Mouse (Mus musculus) hindbrain, embryonic 16.5 days (tissue): ENCODE results near the gene Arl16. TPM values are rescaled to one million over a fixed set of nuclear protein-coding genes. Genes with fewer than 3 reads are reported as not detected.

Experiments
- ATAC-seq: fragments of 200-750 bp; cut with Nextera tagmentation; 2 replicates; pipeline ENCODE4 v1.8.0; 2017; ENCODE audit warnings: moderate TSS enrichment, moderate library complexity
- H3K27ac ChIP-seq: fragments of 300-500 bp; sonication (generic); 2 replicates; pipeline ENCODE4 v1.5.1; 2014; ENCODE audit warnings: low read depth, mild to moderate bottlenecking, control low read depth, low read length, moderate library complexity
- H3K27me3 ChIP-seq: fragments of 300-500 bp; sonication (generic); replicated peaks from 2 replicates; pipeline ENCODE4 v1.6.1; 2014; ENCODE audit warnings: low read length; ENCODE audit not compliant: control insufficient read depth, insufficient read depth
- H3K36me3 ChIP-seq: fragments of 300-500 bp; sonication (generic); 2 replicates; pipeline ENCODE4 v1.6.1; 2014; ENCODE audit warnings: mild to moderate bottlenecking, low read length, moderate library complexity, mixed read lengths; ENCODE audit not compliant: control insufficient read depth, insufficient read depth
- H3K4me1 ChIP-seq: fragments of 300-500 bp; sonication (generic); 2 replicates; pipeline ENCODE4 v1.6.1; 2014; ENCODE audit warnings: low read depth, low read length; ENCODE audit not compliant: control insufficient read depth, insufficient read depth
- H3K4me2 ChIP-seq: fragments of 300-500 bp; sonication (generic); 2 replicates; pipeline ENCODE4 v1.6.1; 2014; ENCODE audit warnings: mild to moderate bottlenecking, low read length, control low read depth, moderate library complexity
- H3K4me3 ChIP-seq: fragments of 300-500 bp; sonication (generic); 2 replicates; pipeline ENCODE4 v1.5.1; 2014; ENCODE audit warnings: mild to moderate bottlenecking, low read length, control low read depth, moderate library complexity
- H3K9ac ChIP-seq: fragments of 300-500 bp; sonication (generic); 2 replicates; pipeline ENCODE4 v1.6.1; 2014; ENCODE audit warnings: low read depth, mild to moderate bottlenecking, control low read depth, low read length, moderate library complexity
- H3K9me3 ChIP-seq: fragments of 300-500 bp; sonication (generic); 2 replicates; pipeline ENCODE4 v1.6.1; 2014; ENCODE audit warnings: mild to moderate bottlenecking, low read length, moderate library complexity; ENCODE audit not compliant: control insufficient read depth
- WGBS: fragments of 180-500 bp; shearing (Covaris S2); extraction: QIAGEN DNeasy Blood & Tissue Kit; methylation state at CpG from one replicate; pipeline ENCODE4 v1.1.7; 2014; 5-methylcytosine and 5-hydroxymethylcytosine counted together
- polyA plus RNA-seq: library from polyadenylated mRNA; unstranded; fragments of >200 nt; fragmentation: Nextera tagmentation; extraction: Ambion mirVana; gene quantifications from 2 replicates; pipeline ENCODE4 v1.2.1, GENCODE M21; 2015

The Arl16 gene
- polyA plus RNA-seq, 1 experiment from 2014 or later: 68.1 TPM

DNA sequence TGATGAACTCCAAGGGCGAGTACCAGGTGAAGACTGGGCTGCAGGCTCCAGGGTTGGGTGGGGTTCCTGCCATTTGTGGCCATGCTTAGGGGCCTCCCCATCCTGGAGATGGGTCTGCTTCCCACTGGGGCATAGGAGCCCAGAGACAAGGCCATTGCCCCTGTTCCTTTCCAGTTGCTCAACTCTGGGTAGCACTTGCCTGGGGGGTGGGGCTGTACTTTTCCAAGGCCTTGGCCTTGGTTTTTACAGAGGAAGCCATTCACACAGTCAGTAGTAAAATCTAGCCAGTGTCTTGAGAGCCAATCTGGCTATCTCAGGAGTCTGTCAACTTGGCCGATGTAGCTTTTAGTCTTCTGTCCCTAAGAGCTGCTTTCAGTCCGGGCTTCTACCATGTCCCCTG lies 30.0 kb upstream of the Arl16 start:
- ATAC-seq: no peak
- no peak overlapping the region for H3K9ac ChIP-seq
- no peaks in the 10 kb centered on the region for H3K27me3 ChIP-seq
- H3K36me3 ChIP-seq: peaks cover 19% of the 10 kb centered on the region; the same call in 1 of the 2 replicates
- no peak overlapping the region for H3K4me2 ChIP-seq
- WGBS: 93% methylated on average over 3 of the region's 3 CpGs
- peaks cover 11% of the 10 kb centered on the region for H3K4me1 ChIP-seq
- H3K4me3 ChIP-seq: no peak overlapping the region
- no peak overlapping the region for H3K27ac ChIP-seq
- no peaks in the 10 kb centered on the region for H3K9me3 ChIP-seq

DNA sequence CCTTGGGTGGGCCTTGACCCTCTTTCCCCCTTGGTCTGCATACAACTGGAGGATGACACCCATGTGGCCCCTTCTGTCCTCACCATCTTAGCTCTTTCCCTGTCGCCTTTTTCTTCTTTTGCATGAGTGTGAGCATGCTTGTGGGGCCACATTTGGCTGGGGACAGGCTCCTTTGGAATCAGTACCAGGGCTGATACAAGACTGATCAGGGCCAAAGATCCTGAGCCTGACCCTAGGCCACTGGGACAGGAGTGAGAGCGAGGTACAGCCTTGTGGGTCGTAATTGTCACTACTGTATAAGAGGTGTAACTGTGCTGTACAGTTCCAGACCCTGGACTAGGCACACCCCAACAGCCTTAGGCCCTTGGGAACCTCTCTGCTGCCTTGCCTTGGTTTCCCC lies 26.5 kb upstream of the Arl16 start:
- WGBS: 82% methylated on average over 3 of the region's 3 CpGs
- Histone ChIP-seq H3K27me3 (no peaks in the 10 kb centered on the region), H3K4me2 (no peak overlapping the region), H3K4me1 (peaks cover 25% of the 10 kb centered on the region), H3K4me3 (no peak overlapping the region), H3K27ac (no peak overlapping the region), H3K36me3 (peaks cover 22% of the 10 kb centered on the region; the same call in 1 of the 2 replicates), H3K9me3 (no peaks in the 10 kb centered on the region), H3K9ac (0 out of 2 replicates have a peak overlapping the region, but pooled peaks have one; percentile 82)
- no peak for ATAC-seq

DNA sequence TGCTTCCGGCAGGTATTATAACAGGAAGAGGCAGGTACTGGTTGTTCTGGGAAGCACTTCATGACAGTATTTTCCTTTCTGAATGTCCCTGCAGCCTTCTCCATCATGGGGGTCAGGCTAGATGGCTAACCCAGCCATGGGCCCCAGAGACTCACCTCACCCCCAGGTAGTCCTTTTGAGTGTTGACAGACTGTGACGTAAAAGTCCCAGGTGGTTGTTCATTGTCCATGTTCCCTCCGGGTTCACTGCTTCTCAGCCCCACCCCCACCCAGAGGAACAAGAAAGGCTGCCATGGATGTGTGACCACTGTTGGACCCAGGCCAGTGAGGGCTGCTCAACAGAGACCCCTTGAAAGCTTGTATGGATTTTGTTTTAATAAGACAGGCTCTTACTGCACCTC lies 25.9 kb upstream of the Arl16 start:
- H3K27me3 ChIP-seq: no peaks in the 10 kb centered on the region
- peaks cover 28% of the 10 kb centered on the region; the same call in 1 of the 2 replicates for H3K36me3 ChIP-seq
- WGBS: 47% methylated on average over 3 of the region's 3 CpGs
- H3K27ac ChIP-seq: peak overlapping the region; percentile 58; the same call in 1 of the 2 replicates
- ATAC-seq: no peak
- H3K4me1 ChIP-seq: peaks cover 25% of the 10 kb centered on the region
- H3K9me3 ChIP-seq: no peaks in the 10 kb centered on the region
- H3K4me2 ChIP-seq: peak overlapping the region; percentile 90
- peak overlapping the region; percentile 82; the same call in 1 of the 2 replicates for H3K9ac ChIP-seq
- H3K4me3 ChIP-seq: peak overlapping the region; percentile 85

DNA sequence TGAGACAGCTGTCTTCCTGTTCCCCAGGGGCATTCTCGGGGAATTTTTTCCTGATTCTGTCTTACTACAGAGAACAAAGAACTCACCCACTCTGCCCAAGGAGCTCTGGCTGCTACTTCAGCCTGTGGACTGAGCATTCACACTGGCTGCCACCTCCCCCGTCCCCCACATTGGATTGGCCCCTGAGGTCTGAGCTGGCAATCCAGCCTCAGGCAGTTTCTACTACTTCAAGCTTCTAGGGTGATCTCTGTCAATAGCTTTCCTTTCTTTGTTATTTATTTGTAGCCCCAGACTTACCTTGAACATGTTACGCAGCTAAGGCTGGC lies 25.4 kb upstream of the Arl16 start:
- H3K9me3 ChIP-seq: no peaks in the 10 kb centered on the region
- H3K27me3 ChIP-seq: no peaks in the 10 kb centered on the region
- peak overlapping the region; percentile 82 for H3K9ac ChIP-seq
- H3K4me2 ChIP-seq: peak overlapping the region; percentile 90
- H3K27ac ChIP-seq: peak overlapping the region; percentile 58
- peaks cover 30% of the 10 kb centered on the region; the same call in 1 of the 2 replicates for H3K36me3 ChIP-seq
- H3K4me3 ChIP-seq: peak overlapping the region; percentile 85
- peaks cover 25% of the 10 kb centered on the region for H3K4me1 ChIP-seq
- no peak for ATAC-seq
- WGBS: 19% methylated on average over 3 of the region's 3 CpGs

DNA sequence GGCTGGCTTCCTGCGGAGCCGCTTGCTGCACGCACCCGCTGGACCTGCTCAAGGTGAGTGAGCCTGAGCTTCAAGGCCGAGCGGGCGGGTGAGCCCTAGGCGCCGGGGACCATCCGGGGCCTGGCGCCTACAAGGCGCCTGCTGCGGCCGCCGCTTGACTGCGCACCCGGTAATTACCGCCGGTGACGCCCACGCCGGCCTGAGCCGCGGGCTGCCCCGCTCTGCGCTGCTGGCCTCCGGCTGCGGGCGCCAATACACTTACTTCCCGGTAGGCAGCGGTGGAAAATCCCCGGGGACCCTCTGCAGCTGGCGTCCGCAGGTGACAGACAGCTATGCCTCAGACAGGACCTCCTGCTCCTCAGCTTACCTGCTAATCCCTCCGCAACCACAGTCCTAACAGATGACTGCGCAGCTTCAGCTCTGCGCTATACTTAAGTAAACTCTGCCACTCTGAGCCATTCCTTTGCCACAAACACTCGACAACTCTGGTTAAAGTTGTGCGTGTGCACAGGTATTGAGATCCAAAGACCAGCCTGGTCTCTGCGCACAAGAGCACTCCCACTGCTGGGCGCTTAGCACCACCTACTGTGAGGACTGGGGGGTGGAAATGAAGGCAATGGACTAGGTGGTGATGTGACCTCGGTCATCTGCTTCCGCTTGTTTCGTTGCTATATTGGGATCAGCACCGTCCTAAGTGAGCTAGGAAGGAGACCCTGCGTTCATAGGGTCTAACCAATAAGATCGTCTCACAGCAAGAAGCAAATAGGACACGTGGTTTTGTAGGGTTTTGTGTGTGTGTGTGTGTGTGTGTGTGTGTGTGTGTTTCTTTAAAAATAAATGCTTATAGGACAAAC lies 24.8 kb upstream of the Arl16 start:
- H3K9me3 ChIP-seq: no peaks in the 10 kb centered on the region
- peak overlapping the region; percentile 90 for H3K4me2 ChIP-seq
- H3K4me1 ChIP-seq: peaks cover 25% of the 10 kb centered on the region
- peak overlapping the region; percentile 82 for H3K9ac ChIP-seq
- peak overlapping the region; percentile 83 for H3K27ac ChIP-seq
- H3K36me3 ChIP-seq: peaks cover 33% of the 10 kb centered on the region
- H3K4me3 ChIP-seq: peak overlapping the region; percentile 85
- under 1% methylated on average over 37 of the region's 48 CpGs for WGBS
- ATAC-seq: peak; percentile 57
- H3K27me3 ChIP-seq: no peaks in the 10 kb centered on the region

DNA sequence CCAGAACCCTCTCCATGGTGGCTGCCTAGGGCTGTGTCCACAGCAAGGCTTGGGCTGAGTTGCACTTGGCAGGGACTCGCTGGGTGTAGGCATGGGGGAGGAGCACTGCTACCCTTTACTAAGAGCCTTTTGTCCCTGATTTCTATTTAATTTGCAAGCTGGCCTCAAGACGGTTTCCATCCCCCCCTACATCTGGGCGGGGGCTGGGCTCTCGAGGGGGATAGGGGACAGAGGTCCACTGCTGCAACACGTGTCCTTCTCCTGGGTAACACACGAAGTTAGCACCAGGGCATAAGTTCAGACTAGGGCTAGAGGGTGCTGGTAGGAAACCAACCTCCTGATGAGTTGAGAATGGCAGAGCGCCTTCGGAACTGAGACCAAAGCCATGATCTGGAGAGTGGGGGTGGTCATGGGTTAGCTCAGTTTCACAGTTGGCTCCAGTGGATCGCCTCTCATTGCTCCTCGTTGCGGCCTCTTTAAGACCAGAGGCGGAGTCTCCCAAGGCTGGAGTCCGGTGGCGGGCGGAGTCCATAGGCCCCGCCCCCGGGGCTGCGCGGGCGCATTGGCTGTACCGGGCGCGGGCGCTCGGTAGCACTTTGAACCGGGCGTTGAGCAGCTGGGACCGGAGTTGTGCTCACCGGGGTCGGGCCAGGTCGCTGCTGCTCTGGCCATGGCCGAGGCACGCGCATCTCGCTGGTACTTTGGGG lies 24.1 kb upstream of the Arl16 start, which contains the start of gene Slc25a10:
Gene Slc25a10, plus strand, starts transcription at position 524 of the 707 bp plus-strand sequence.
- H3K9ac ChIP-seq: peak within 1 kb of the TSS; percentile 82
- H3K27ac ChIP-seq: peak within 1 kb of the TSS; percentile 83
- peak; percentile 91 for ATAC-seq
- peaks cover 25% of the 10 kb centered on the region for H3K4me1 ChIP-seq
- peak within 1 kb of the TSS; percentile 85 for H3K4me3 ChIP-seq
- H3K36me3 ChIP-seq: peaks cover 29% of the 10 kb centered on the region
- H3K9me3 ChIP-seq: no peaks in the 10 kb centered on the region
- WGBS: 2% methylated on average over 35 of the region's 35 CpGs
- no peaks in the 10 kb centered on the region for H3K27me3 ChIP-seq
- peak within 1 kb of the TSS; percentile 90 for H3K4me2 ChIP-seq

DNA sequence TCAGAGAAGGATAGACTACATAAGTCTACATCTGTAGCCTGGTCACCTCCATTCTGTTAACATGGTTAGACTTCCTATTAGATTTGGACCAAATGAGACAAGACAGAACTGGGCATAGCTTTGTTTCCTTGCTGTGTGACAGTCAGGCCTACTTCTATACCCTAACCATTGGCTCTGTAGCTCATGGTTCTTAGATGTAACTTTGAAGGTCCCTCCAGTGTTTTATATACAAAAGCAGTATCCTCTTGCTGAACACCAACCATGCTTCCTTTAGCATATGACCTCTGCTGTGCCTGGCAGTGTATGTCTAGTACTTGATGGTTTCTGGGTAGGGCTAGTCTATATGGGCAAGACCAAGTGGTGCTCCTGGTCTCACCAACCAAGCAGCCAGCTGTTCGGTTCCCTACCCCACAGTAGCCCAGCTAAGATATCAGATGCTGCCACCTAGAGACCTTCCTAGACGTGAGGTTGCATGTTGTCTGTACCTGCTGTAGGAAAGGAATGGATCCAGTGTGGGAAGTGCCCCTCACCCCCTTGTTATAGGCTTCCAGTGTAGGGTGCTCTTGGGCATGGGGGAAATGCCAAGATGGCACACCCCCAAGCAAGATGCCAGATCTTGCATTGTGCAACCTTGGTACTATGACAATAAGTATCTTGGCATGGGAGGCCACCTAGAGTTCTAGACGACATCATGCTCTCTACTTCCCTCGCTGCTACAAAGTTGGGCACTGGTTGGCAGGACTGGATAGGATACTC lies 23.1 kb upstream of the Arl16 start:
- H3K4me1 ChIP-seq: peaks cover 29% of the 10 kb centered on the region

DNA sequence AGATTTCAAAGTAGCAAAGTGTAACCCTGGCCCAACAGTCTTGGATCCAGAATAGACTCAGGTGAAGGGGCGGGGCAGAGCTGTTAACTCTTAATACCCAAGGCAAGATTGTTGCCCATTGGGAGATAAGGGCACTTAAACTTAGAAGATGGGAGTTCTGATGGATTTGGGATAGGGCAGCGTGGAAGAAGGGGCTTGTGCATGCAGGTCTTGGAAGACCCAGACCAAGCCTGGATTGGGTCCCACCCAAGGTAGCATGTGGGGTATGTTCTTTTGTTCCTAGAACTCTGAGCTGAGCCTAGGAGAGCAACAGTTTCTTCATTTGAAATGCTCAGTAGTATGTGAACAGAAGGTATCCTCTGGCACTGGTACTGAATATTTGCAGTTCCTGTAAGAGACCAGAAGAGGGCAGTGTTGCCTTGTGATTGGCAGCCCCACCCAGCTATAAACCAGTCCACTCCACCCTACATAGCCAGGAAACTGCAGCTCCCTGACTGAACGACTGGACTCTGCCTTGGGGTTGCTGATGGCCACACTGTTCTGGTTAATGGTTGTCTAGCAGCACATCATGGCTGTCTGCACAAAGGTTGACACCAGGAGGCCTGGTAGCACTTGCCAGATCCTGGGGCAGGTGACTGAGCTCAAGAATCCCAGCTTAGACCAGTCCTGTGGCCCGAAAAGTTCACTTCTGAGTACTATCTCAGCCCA lies 21.8 kb upstream of the Arl16 start:
- Histone ChIP-seq H3K36me3 (peaks cover 21% of the 10 kb centered on the region), H3K27ac (no peak overlapping the region), H3K27me3 (no peaks in the 10 kb centered on the region), H3K4me3 (no peak overlapping the region), H3K4me1 (peaks cover 34% of the 10 kb centered on the region), H3K4me2 (no peak overlapping the region), H3K9ac (no peak overlapping the region), H3K9me3 (no peaks in the 10 kb centered on the region)
- WGBS: 61% methylated on average over 4 of the region's 4 CpGs
- ATAC-seq: no peak

More for the DNA sequence above, 23.1 kb upstream of the Arl16 start:
- Histone ChIP-seq H3K9me3 (no peaks in the 10 kb centered on the region), H3K4me2 (peak overlapping the region; percentile 90; the same call in 1 of the 2 replicates), H3K27ac (no peak overlapping the region; the same call in 1 of the 2 replicates), H3K27me3 (no peaks in the 10 kb centered on the region), H3K36me3 (peaks cover 25% of the 10 kb centered on the region), H3K9ac (no peak overlapping the region), H3K4me3 (no peak overlapping the region)
- 43% methylated on average over 4 of the region's 4 CpGs for WGBS
- ATAC-seq: no peak
